Mouse (Mus musculus): ENCODE measurements at regions not wholly inside any gene's neighbourhood (a gene's known extent, or its start where the extent isn't known, plus 50 kb on each side); places are given as distances from the start of the nearest gene placed in this dataset.

- Histone ChIP-seq H3K79me3 (ENCODE audit: low read depth) (no peaks in the 10 kb centered on the region), H3K4me3 (ENCODE audit: insufficient read depth, poor library complexity, severe bottlenecking) (no peak overlapping the region), H3ac (ENCODE audit: control insufficient read depth, insufficient read length, low read depth) (no peak overlapping the region), H3K27me3 (ENCODE audit: control insufficient read depth, insufficient read depth, insufficient read length) (no peaks in the 10 kb centered on the region), H3K79me2 (ENCODE audit: control insufficient read depth, insufficient read depth) (no peaks in the 10 kb centered on the region), H3K36me3 (ENCODE audit: control insufficient read depth, insufficient read depth) (peaks cover 1% of the 10 kb centered on the region)
- TF ChIP-seq CTCF (IDR thresholded peaks at IDR 0.05; ENCODE audit: control insufficient read depth, insufficient read depth, insufficient read length) (no peak), MYOG (IDR thresholded peaks at IDR 0.05; ENCODE audit: control insufficient read depth, extremely low read depth, insufficient read length) (no peak), MYOD1 (IDR thresholded peaks at IDR 0.05; ENCODE audit: control insufficient read depth, insufficient read length, low read depth) (no peak)
Measured at GRCm38 (mm10) chr9:41566496-41566895, 405.0 kb upstream of the Ubash3b start.

GRCm38 (mm10) chr9:41565784-41566183, 404.3 kb upstream of the Ubash3b start:
- H3K79me2 ChIP-seq (ENCODE audit: control insufficient read depth, insufficient read depth) = no peaks in the 10 kb centered on the region
- TF ChIP-seq USF1 (IDR thresholded peaks at IDR 0.05; ENCODE audit: low read depth) (no peak), MYOD1 (IDR thresholded peaks at IDR 0.05; ENCODE audit: control insufficient read depth, insufficient read length, low read depth) (no peak)
- H3K79me3 ChIP-seq (ENCODE audit: low read depth) = no peaks in the 10 kb centered on the region
- peaks cover 7% of the 10 kb centered on the region for H3K36me3 ChIP-seq (ENCODE audit: control insufficient read depth, insufficient read depth)
- no peak overlapping the region for H3K4me3 ChIP-seq (ENCODE audit: insufficient read depth, poor library complexity, severe bottlenecking)
- no peak overlapping the region for H3ac ChIP-seq (ENCODE audit: control insufficient read depth, insufficient read length, low read depth)
- no peaks in the 10 kb centered on the region for H3K27me3 ChIP-seq (ENCODE audit: control insufficient read depth, insufficient read depth, insufficient read length)

- H3K27me3 ChIP-seq (ENCODE audit: control insufficient read depth, insufficient read depth, insufficient read length) = no peaks in the 10 kb centered on the region
- H3K4me3 ChIP-seq (ENCODE audit: insufficient read depth, poor library complexity, severe bottlenecking) = no peak overlapping the region
- H3K79me2 ChIP-seq (ENCODE audit: control insufficient read depth, insufficient read depth) = no peaks in the 10 kb centered on the region
- TF ChIP-seq USF1 (IDR thresholded peaks at IDR 0.05; ENCODE audit: low read depth) (no peak), MYOD1 (IDR thresholded peaks at IDR 0.05; ENCODE audit: control insufficient read depth, insufficient read length, low read depth) (no peak), CEBPB (IDR thresholded peaks at IDR 0.05; ENCODE audit: low read depth) (no peak), MYOG (IDR thresholded peaks at IDR 0.05; ENCODE audit: control insufficient read depth, extremely low read depth, insufficient read length) (no peak), MAX (IDR thresholded peaks at IDR 0.05) (no peak), FOSL1 (IDR thresholded peaks at IDR 0.05; ENCODE audit: insufficient read depth, low read length, poor library complexity, severe bottlenecking) (no peak), CTCF (IDR thresholded peaks at IDR 0.05; ENCODE audit: control insufficient read depth, insufficient read depth, insufficient read length) (no peak)
- no peak overlapping the region for H3ac ChIP-seq (ENCODE audit: control insufficient read depth, insufficient read length, low read depth)
- H3K79me3 ChIP-seq (ENCODE audit: low read depth) = no peaks in the 10 kb centered on the region
- H3K36me3 ChIP-seq (ENCODE audit: control insufficient read depth, insufficient read depth) = peaks cover 7% of the 10 kb centered on the region
Measured at GRCm38 (mm10) chr9:41563376-41563775, 401.9 kb upstream of the Ubash3b start.

- H3K4me3 ChIP-seq (ENCODE audit: insufficient read depth, poor library complexity, severe bottlenecking) = no peak overlapping the region
- no peaks in the 10 kb centered on the region for H3K79me3 ChIP-seq (ENCODE audit: low read depth)
- no peak overlapping the region for H3ac ChIP-seq (ENCODE audit: control insufficient read depth, insufficient read length, low read depth)
- TF ChIP-seq FOSL1 (IDR thresholded peaks at IDR 0.05; ENCODE audit: insufficient read depth, low read length, poor library complexity, severe bottlenecking) (no peak), MAX (IDR thresholded peaks at IDR 0.05) (no peak), CEBPB (IDR thresholded peaks at IDR 0.05; ENCODE audit: low read depth) (no peak), MYOG (IDR thresholded peaks at IDR 0.05; ENCODE audit: control insufficient read depth, extremely low read depth, insufficient read length) (no peak), USF1 (IDR thresholded peaks at IDR 0.05; ENCODE audit: low read depth) (no peak), MYOD1 (IDR thresholded peaks at IDR 0.05; ENCODE audit: control insufficient read depth, insufficient read length, low read depth) (no peak)
- H3K27me3 ChIP-seq (ENCODE audit: control insufficient read depth, insufficient read depth, insufficient read length) = no peaks in the 10 kb centered on the region
- no peaks in the 10 kb centered on the region for H3K79me2 ChIP-seq (ENCODE audit: control insufficient read depth, insufficient read depth)
- peaks cover 7% of the 10 kb centered on the region for H3K36me3 ChIP-seq (ENCODE audit: control insufficient read depth, insufficient read depth)
Measured at GRCm38 (mm10) chr9:41558456-41558855, 397.0 kb upstream of the Ubash3b start.

GRCm38 (mm10) chr9:41556888-41557287, 395.4 kb upstream of the Ubash3b start:
- Histone ChIP-seq H3ac (ENCODE audit: control insufficient read depth, insufficient read length, low read depth) (no peak overlapping the region), H3K79me3 (ENCODE audit: low read depth) (no peaks in the 10 kb centered on the region), H3K79me2 (ENCODE audit: control insufficient read depth, insufficient read depth) (no peaks in the 10 kb centered on the region), H3K36me3 (ENCODE audit: control insufficient read depth, insufficient read depth) (peaks cover 7% of the 10 kb centered on the region), H3K4me3 (ENCODE audit: insufficient read depth, poor library complexity, severe bottlenecking) (no peak overlapping the region), H3K27me3 (ENCODE audit: control insufficient read depth, insufficient read depth, insufficient read length) (no peaks in the 10 kb centered on the region)
- no peak for TF ChIP-seq USF1 (IDR thresholded peaks at IDR 0.05; ENCODE audit: low read depth)
- TF ChIP-seq CEBPB (IDR thresholded peaks at IDR 0.05; ENCODE audit: low read depth) = peak; percentile 17

- H3K79me2 ChIP-seq (ENCODE audit: control insufficient read depth, insufficient read depth) = peaks cover 55% of the 10 kb centered on the region
- peaks cover 3% of the 10 kb centered on the region for H3K36me3 ChIP-seq (ENCODE audit: control insufficient read depth, insufficient read depth)
- H3K27me3 ChIP-seq (ENCODE audit: control insufficient read depth, insufficient read depth, insufficient read length) = no peaks in the 10 kb centered on the region
- H3ac ChIP-seq (ENCODE audit: control insufficient read depth, insufficient read length, low read depth) = no peak overlapping the region
- H3K79me3 ChIP-seq (ENCODE audit: low read depth) = peaks cover 11% of the 10 kb centered on the region
- peak; percentile 60 for TF ChIP-seq FOSL1 (IDR thresholded peaks at IDR 0.05; ENCODE audit: insufficient read depth, low read length, poor library complexity, severe bottlenecking)
- no peak for TF ChIP-seq MYOG (IDR thresholded peaks at IDR 0.05; ENCODE audit: control insufficient read depth, extremely low read depth, insufficient read length)
- no peak for TF ChIP-seq MYOD1 (IDR thresholded peaks at IDR 0.05; ENCODE audit: control insufficient read depth, insufficient read length, low read depth)
- no peak for TF ChIP-seq CTCF (IDR thresholded peaks at IDR 0.05; ENCODE audit: control insufficient read depth, insufficient read depth, insufficient read length)
- no peak for TF ChIP-seq CEBPB (IDR thresholded peaks at IDR 0.05; ENCODE audit: low read depth)
- no peak overlapping the region for H3K4me3 ChIP-seq (ENCODE audit: insufficient read depth, poor library complexity, severe bottlenecking)
Measured at GRCm38 (mm10) chr9:41545776-41546175, 384.3 kb upstream of the Ubash3b start.

Measured in C2C12 (cell line).